Mouse (Mus musculus) bone marrow, adult 2 months (tissue): ENCODE measurements around the gene Zdhhc9.

Source experiments
- CTCF ChIP-seq: fragments of 200-500 bp; IDR thresholded peaks from 2 replicates; pipeline ENCODE4 v1.5.1; 2011; ENCODE audit warnings: low read length, control low read depth; ENCODE audit not compliant: control insufficient read depth, insufficient read depth
- POLR2A ChIP-seq: fragments of 200-500 bp; IDR thresholded peaks from 2 replicates; pipeline ENCODE4 v1.6.1; 2011; ENCODE audit warnings: low read depth, mild to moderate bottlenecking, control low read depth, low read length, borderline replicate concordance; ENCODE audit not compliant: control insufficient read depth

DNA sequence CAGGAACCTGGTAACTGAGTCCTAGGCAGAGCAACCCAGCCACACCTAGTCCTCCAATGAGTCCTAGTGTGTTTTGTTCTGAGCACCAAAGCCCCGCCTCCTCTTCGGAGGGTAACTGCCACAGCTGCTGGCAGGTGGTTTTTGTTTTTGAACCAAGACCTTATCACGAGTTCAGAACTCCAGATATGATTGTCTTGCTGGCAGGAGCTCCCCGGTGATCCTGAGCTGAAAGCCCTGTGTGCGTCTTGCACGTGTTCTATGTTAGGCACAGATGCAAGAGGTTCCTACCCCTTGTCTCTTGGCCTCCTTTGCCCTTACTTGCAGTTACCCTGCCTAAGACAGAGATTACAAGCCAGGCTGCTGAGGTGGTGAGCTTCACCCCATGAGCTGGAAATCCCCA, 67.2 kb downstream of the Zdhhc9 start:
- TF ChIP-seq CTCF: no peak
- TF ChIP-seq POLR2A: no peak
